Mouse (Mus musculus) liver, embryonic 11.5 days (tissue): ENCODE results near the gene Card10. TPM values are rescaled to one million over a fixed set of nuclear protein-coding genes. Genes with fewer than 3 reads are reported as not detected.
A peak's percentile ranks its signal among the peaks of the same experiment; 100 is the strongest.
"Not testable (repeated sequence)": the region's sequence is repeated elsewhere in the genome, so short reads cannot be mapped to it uniquely, and the experiment has no call there.

Experiments
- ATAC-seq: fragments of 200-750 bp; cut with Nextera tagmentation; replicated peaks from 2 replicates; pipeline ENCODE4 v1.8.0; 2017; ENCODE audit warnings: moderate number of reproducible peaks, mild to moderate bottlenecking, moderate TSS enrichment, moderate library complexity; ENCODE audit not compliant: low FRiP score
- DNase-seq: peaks from one replicate; pipeline ENCODE4 v3.0.0-alpha.2; 2017; ENCODE audit warnings: low spot score
- H3K27ac ChIP-seq: fragments of 300-500 bp; sonication (generic); 2 replicates; pipeline ENCODE4 v1.5.1; 2014; ENCODE audit warnings: mild to moderate bottlenecking, low read depth, low read length, control low read depth
- H3K27me3 ChIP-seq: fragments of 300-500 bp; sonication (generic); replicated peaks from 2 replicates; pipeline ENCODE4 v1.6.1; 2014; ENCODE audit warnings: low read length, mixed read lengths; ENCODE audit not compliant: control insufficient read depth, insufficient read depth
- H3K36me3 ChIP-seq: fragments of 300-500 bp; sonication (generic); 2 replicates; pipeline ENCODE4 v1.6.1; 2014; ENCODE audit warnings: mild to moderate bottlenecking, low read length, moderate library complexity, mixed read lengths; ENCODE audit not compliant: control insufficient read depth, insufficient read depth
- H3K4me1 ChIP-seq: fragments of 300-500 bp; sonication (generic); replicated peaks from 2 replicates; pipeline ENCODE4 v1.6.1; 2014; ENCODE audit warnings: low read length, mixed read lengths; ENCODE audit not compliant: control insufficient read depth, insufficient read depth
- H3K4me2 ChIP-seq: fragments of 300-500 bp; sonication (generic); 2 replicates; pipeline ENCODE4 v1.6.1; 2014; ENCODE audit warnings: mild to moderate bottlenecking, control low read depth, moderate library complexity
- H3K4me3 ChIP-seq: fragments of 300-500 bp; sonication (generic); 2 replicates; pipeline ENCODE4 v1.5.1; 2014; ENCODE audit warnings: low read depth, low read length, control low read depth
- H3K9ac ChIP-seq: fragments of 300-500 bp; sonication (generic); 2 replicates; pipeline ENCODE4 v1.6.1; 2014; ENCODE audit warnings: low read depth, low read length, control low read depth
- H3K9me3 ChIP-seq: fragments of 300-500 bp; sonication (generic); 2 replicates; pipeline ENCODE4 v1.6.1; 2016; ENCODE audit warnings: low read length, inconsistent platforms, mixed read lengths; ENCODE audit not compliant: control insufficient read depth
- WGBS: fragments of 180-500 bp; shearing (Covaris S2); extraction: QIAGEN DNeasy Blood & Tissue Kit; methylation state at CpG from one replicate; pipeline ENCODE4 v1.1.7; 2014; 5-methylcytosine and 5-hydroxymethylcytosine counted together
- polyA plus RNA-seq: library from polyadenylated mRNA; unstranded; fragments of >200 nt; fragmentation: Nextera tagmentation; extraction: Ambion mirVana; gene quantifications from 2 replicates; pipeline ENCODE4 v1.2.1, GENCODE M21; 2014

Card10 gene
- polyA plus RNA-seq, result 2.3 and 2.7 TPM in 2 replicates

DNA sequence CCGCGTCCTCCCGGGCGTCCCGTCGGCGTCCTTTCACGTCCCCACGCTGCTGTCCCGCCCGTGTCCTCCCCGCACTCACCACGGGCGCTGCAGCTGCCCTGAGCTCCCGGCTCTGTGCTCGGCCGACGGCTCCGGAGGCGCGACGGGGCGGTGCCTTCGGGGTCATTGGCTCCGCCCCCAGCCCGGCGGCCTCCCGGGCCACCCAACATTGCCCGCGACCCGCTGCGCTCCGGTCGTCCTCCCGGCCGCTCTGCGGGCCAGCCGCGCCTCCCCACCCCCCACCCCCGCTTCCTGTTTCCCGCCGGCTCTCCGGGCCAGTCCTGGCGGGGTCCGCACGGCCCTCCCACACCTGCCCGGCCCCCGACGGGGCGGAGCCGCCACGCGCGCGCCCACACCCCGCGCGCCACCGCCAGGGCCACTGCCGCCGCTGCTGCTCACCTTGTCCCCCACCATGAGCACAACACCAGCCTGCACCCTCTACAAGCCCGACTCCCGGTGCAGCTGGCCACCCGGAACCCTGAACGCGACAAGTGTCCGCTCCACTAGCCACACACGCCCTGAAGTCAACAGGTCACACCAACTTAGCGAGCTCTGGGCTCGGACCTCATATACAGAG, at the start of gene Card10:
Gene Card10 (minus strand): TSS at position 267 of the 616 bp plus-strand sequence.
- Histone ChIP-seq H3K9me3 (no peaks in the 10 kb centered on the region), H3K4me1 (peaks cover 13% of the 10 kb centered on the region), H3K4me2 (peak within 1 kb of the TSS; percentile 86), H3K4me3 (peak within 1 kb of the TSS; percentile 61), H3K36me3 (no peaks in the 10 kb centered on the region), H3K27ac (no peak within 1 kb of the TSS), H3K27me3 (peaks cover 39% of the 10 kb centered on the region), H3K9ac (peak within 1 kb of the TSS; percentile 42)
- DNase-seq, result peak; percentile 55
- WGBS, result 2% methylated on average over 70 of the region's 70 CpGs
- peak; percentile 60 for ATAC-seq

- Histone ChIP-seq H3K4me1 (peaks cover 12% of the 10 kb centered on the region), H3K27me3 (no peaks in the 10 kb centered on the region), H3K9me3 (no peaks in the 10 kb centered on the region), H3K9ac (no peak overlapping the region), H3K4me2 (peak overlapping the region; percentile 50), H3K27ac (no peak overlapping the region), H3K36me3 (no peaks in the 10 kb centered on the region; the same call in none of the 2 replicates), H3K4me3 (no peak overlapping the region)
- 9% methylated on average over 13 of the region's 13 CpGs for WGBS
- peak; percentile 90 for DNase-seq
- ATAC-seq, result peak; percentile 87
Measured at GRCm38 (mm10) chr15:78851505-78852153, 48.8 kb upstream of the Card10 start.

DNA sequence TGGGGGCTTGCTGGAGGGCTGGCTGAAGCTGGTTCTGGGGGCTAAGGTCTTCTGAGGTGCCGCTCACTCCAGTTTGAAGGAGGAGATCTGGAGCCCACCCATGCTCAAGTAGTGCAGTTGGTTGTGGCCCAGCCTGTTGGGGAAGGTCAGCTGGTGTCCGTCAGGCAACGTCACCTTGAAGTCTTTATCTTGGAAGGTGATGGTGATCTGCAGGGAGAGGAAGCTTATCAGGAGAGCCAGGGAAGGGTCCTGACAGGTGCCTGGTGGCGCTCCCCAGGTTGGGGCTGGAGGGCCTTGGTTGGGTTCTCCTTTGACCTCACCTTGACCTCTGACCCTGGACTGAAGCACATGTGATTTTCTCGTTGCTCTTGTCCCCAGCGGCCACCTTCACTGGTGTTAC, 48.1 kb upstream of the Card10 start:
- H3K27ac ChIP-seq, result no peak overlapping the region

DNA sequence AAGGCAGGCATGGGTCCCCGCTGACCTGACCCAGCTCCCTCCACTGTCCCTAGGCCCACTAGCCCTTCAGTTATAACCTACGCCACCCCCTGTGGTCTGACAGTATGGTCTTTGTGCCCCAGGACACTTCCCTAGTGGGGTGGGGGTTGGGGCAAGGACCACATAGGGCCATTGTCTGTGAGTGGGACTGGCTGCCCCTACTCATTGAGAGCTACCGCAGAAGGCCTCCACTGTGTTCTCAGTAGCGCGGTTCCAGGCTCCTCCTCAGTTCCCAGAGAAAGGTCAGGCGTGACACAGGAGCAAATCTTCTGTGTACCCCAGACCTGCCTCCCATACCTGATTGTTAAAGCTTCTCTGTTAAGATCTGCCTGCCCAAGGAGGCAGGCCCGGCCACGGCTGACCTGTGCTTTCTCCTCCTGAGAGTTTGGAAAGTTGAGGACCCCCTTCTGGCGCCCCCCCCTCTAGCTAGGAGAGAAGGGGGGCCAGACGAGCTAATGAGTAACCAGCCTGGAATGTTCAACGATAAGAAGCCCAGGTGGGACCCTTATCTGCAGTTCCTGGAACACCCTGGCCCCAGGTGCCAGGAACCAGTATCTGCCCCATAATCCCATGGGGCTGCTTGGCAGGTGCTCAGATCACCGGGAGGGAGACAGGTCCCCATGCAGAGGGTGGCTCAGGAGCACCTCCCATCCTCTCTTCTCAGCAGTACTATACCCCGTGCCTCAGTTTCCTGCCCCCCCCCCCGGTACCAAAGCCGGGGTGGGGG, 47.4 kb upstream of the Card10 start:
- Histone ChIP-seq H3K4me1 (peaks cover 21% of the 10 kb centered on the region), H3K9me3 (no peaks in the 10 kb centered on the region), H3K4me3 (no peak overlapping the region), H3K27me3 (no peaks in the 10 kb centered on the region), H3K9ac (no peak overlapping the region), H3K27ac (no peak overlapping the region), H3K36me3 (no peaks in the 10 kb centered on the region; the same call in none of the 2 replicates), H3K4me2 (no peak overlapping the region)
- ATAC-seq (no peak), DNase-seq (no peak)
- WGBS, result 66% methylated on average over 14 of the region's 15 CpGs

More for the DNA sequence above, 48.1 kb upstream of the Card10 start:
- ATAC-seq, result no peak
- H3K4me2 ChIP-seq, result peak overlapping the region; percentile 50; the same call in 1 of the 2 replicates
- 37% methylated on average over 6 of the region's 6 CpGs for WGBS
- H3K9me3 ChIP-seq, result no peaks in the 10 kb centered on the region
- H3K36me3 ChIP-seq, result no peaks in the 10 kb centered on the region; the same call in none of the 2 replicates
- DNase-seq, result no peak
- no peaks in the 10 kb centered on the region for H3K27me3 ChIP-seq
- no peak overlapping the region for H3K4me3 ChIP-seq
- peaks cover 15% of the 10 kb centered on the region for H3K4me1 ChIP-seq
- no peak overlapping the region for H3K9ac ChIP-seq

DNA sequence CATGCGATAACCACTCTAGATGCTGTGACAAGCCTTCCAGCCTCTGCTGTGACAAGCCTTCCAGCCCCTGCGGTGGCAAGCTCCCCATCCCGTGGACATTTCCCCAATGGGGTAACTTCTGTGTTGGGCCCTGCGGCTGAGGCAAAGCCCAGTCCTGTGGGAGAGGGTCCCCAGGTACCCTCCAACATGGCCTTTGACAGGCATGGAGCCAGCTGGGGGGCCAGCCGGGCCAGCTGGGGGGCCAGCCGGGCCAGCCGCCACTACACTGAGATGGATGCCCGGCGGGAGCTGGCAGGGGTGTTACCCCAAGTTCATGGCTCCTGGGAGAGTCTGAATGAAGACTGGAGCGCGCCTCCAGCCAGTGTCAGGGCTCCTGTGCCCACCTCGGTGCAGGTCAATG, 46.6 kb upstream of the Card10 start:
- Histone ChIP-seq H3K4me2 (no peak overlapping the region), H3K36me3 (no peaks in the 10 kb centered on the region; the same call in none of the 2 replicates), H3K27me3 (no peaks in the 10 kb centered on the region), H3K27ac (no peak overlapping the region), H3K4me1 (peaks cover 23% of the 10 kb centered on the region), H3K9ac (no peak overlapping the region), H3K9me3 (no peaks in the 10 kb centered on the region), H3K4me3 (no peak overlapping the region)
- ATAC-seq (no peak), DNase-seq (no peak)
- WGBS, result 82% methylated on average over 12 of the region's 12 CpGs

- WGBS, result 28% methylated on average over 5 of the region's 5 CpGs
- no peaks in the 10 kb centered on the region for H3K9me3 ChIP-seq
- no peak for ATAC-seq
Measured at GRCm38 (mm10) chr15:78848467-78848866, 45.6 kb upstream of the Card10 start.

GRCm38 (mm10) chr15:78846805-78847204, 44.0 kb upstream of the Card10 start:
- H3K4me1 ChIP-seq, result peaks cover 36% of the 10 kb centered on the region

More at GRCm38 (mm10) chr15:78848467-78848866, 45.6 kb upstream of the Card10 start:
- Histone ChIP-seq H3K27me3 (peaks cover 10% of the 10 kb centered on the region), H3K4me2 (no peak overlapping the region), H3K4me3 (no peak overlapping the region), H3K36me3 (no peaks in the 10 kb centered on the region; the same call in none of the 2 replicates), H3K4me1 (peaks cover 33% of the 10 kb centered on the region), H3K9ac (no peak overlapping the region), H3K27ac (no peak overlapping the region)
- peak; percentile 74 for DNase-seq

GRCm38 (mm10) chr15:78846352-78846751, 43.5 kb upstream of the Card10 start:
- no peak overlapping the region for H3K9ac ChIP-seq
- H3K4me2 ChIP-seq, result no peak overlapping the region
- peaks cover 35% of the 10 kb centered on the region for H3K4me1 ChIP-seq
- no peaks in the 10 kb centered on the region; the same call in none of the 2 replicates for H3K36me3 ChIP-seq
- ATAC-seq (no peak), DNase-seq (no peak)
- H3K9me3 ChIP-seq, result no peaks in the 10 kb centered on the region
- H3K27ac ChIP-seq, result no peak overlapping the region
- H3K4me3 ChIP-seq, result no peak overlapping the region
- H3K27me3 ChIP-seq, result peaks cover 29% of the 10 kb centered on the region
- 87% methylated on average over 8 of the region's 8 CpGs for WGBS

More at GRCm38 (mm10) chr15:78846805-78847204, 44.0 kb upstream of the Card10 start:
- H3K27me3 ChIP-seq, result peaks cover 24% of the 10 kb centered on the region
- not testable (repeated sequence) for H3K4me2 ChIP-seq, H3K27ac ChIP-seq, ATAC-seq, H3K4me3 ChIP-seq, DNase-seq, H3K9ac ChIP-seq, H3K36me3 ChIP-seq, H3K9me3 ChIP-seq
- WGBS, result 69% methylated on average over 6 of the region's 7 CpGs
